Mouse (Mus musculus) forebrain, postnatal 0 days (tissue): ENCODE measurements at regions not wholly inside any gene's neighbourhood (a gene's known extent, or its start where the extent isn't known, plus 50 kb on each side); places are given as distances from the start of the nearest gene placed in this dataset.

ENCODE experiments used
- ATAC-seq: fragments of 200-750 bp; cut with Nextera tagmentation; 2 replicates; pipeline ENCODE4 v1.8.0; 2017; ENCODE audit warnings: mild to moderate bottlenecking, moderate library complexity
- DNase-seq: peaks from one replicate; pipeline ENCODE4 v3.0.0-alpha.2; 2015
- H3K27ac ChIP-seq: fragments of 300-500 bp; sonication (generic); 2 replicates; pipeline ENCODE4 v1.5.1; 2014; ENCODE audit warnings: low read depth, mild to moderate bottlenecking, antibody characterized with exemption, low read length, moderate library complexity, mixed read lengths
- H3K27me3 ChIP-seq: fragments of 300-500 bp; sonication (generic); 2 replicates; pipeline ENCODE4 v1.6.1; 2014; ENCODE audit warnings: mild to moderate bottlenecking, low read length, mixed read lengths; ENCODE audit not compliant: insufficient read depth
- H3K36me3 ChIP-seq: fragments of 300-500 bp; sonication (generic); 2 replicates; pipeline ENCODE4 v1.6.1; 2014; ENCODE audit warnings: mild to moderate bottlenecking, moderate library complexity; ENCODE audit not compliant: insufficient read depth
- H3K4me1 ChIP-seq: fragments of 300-500 bp; sonication (generic); 2 replicates; pipeline ENCODE4 v1.6.1; 2014; ENCODE audit warnings: antibody characterized with exemption; ENCODE audit not compliant: insufficient read depth
- H3K4me2 ChIP-seq: fragments of 300-500 bp; sonication (generic); 2 replicates; pipeline ENCODE4 v1.6.1; 2014; ENCODE audit warnings: low read depth, mild to moderate bottlenecking, moderate library complexity
- H3K4me3 ChIP-seq: fragments of 300-500 bp; sonication (generic); 2 replicates; pipeline ENCODE4 v1.5.1; 2014; ENCODE audit warnings: low read depth, low read length, mixed read lengths
- H3K9ac ChIP-seq: fragments of 300-500 bp; sonication (generic); 2 replicates; pipeline ENCODE4 v1.6.1; 2014; ENCODE audit warnings: mild to moderate bottlenecking
- H3K9me3 ChIP-seq: fragments of 300-500 bp; sonication (generic); 2 replicates; pipeline ENCODE4 v1.6.1; 2016; ENCODE audit warnings: low read length
- CTCF ChIP-seq: sonication (generic); IDR thresholded peaks from 2 replicates; pipeline ENCODE4 v1.5.1; 2016; ENCODE audit warnings: antibody characterized with exemption, control low read depth, low read depth
- WGBS: fragments of 180-500 bp; shearing (Covaris S2); extraction: QIAGEN DNeasy Blood & Tissue Kit; methylation state at CpG from one replicate; pipeline ENCODE4 v1.1.7; 2014; 5-methylcytosine and 5-hydroxymethylcytosine counted together

DNA sequence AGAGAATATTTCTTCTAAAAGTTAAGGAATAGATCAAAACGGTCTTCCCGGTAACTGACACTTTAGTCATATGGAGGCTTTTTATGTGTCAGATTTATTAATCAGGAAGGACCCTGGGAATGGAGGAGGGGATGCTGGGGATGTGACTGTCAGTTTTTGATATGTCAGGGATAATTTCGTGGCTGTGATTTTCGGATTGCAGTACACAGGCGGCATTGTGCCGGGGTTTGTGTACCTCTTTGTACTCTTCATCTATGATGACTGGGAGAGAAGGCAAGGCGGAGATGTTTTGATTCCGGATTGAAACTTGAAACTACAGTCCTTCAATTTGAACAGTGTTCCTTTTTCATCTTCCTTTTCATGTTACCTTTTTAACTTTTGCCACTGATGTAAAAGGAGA, 344.2 kb downstream of the Mdfic start:
- no peaks in the 10 kb centered on the region for H3K36me3 ChIP-seq
- no peak for ATAC-seq
- TF ChIP-seq CTCF = no peak
- no peak overlapping the region for H3K4me2 ChIP-seq
- no peaks in the 10 kb centered on the region for H3K4me1 ChIP-seq
- H3K4me3 ChIP-seq = no peak overlapping the region
- WGBS = 71% methylated on average over 8 of the region's 8 CpGs
- H3K9ac ChIP-seq = no peak overlapping the region
- no peak for DNase-seq
- H3K27me3 ChIP-seq = no peaks in the 10 kb centered on the region
- H3K27ac ChIP-seq = no peak overlapping the region
- no peaks in the 10 kb centered on the region for H3K9me3 ChIP-seq

DNA sequence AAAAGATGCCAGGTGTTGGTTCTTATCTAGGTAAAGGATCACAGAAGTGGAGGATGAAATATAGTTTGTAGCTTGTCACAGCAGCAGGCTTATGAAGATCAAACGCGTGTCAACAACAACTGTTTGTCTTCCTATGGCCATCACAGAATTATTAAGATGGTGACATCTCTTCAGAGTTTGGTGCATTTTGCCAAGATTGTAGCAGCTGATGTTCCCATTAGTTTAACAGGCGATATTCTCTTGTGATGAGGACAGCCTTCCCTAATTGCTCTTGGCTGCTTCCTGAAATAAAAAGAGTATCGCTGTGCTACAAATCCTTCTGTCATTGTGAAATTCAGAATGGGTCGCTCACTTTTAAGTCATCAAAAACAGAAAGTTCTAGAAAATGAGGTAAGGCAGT, 344.7 kb downstream of the Mdfic start:
- no peak for ATAC-seq
- Histone ChIP-seq H3K4me3 (no peak overlapping the region), H3K4me1 (no peaks in the 10 kb centered on the region), H3K36me3 (no peaks in the 10 kb centered on the region), H3K9me3 (no peaks in the 10 kb centered on the region), H3K27me3 (no peaks in the 10 kb centered on the region), H3K27ac (no peak overlapping the region), H3K9ac (no peak overlapping the region), H3K4me2 (no peak overlapping the region)
- 57% methylated on average over 5 of the region's 5 CpGs for WGBS
- peak; percentile 7 for DNase-seq
- no peak for TF ChIP-seq CTCF

DNA sequence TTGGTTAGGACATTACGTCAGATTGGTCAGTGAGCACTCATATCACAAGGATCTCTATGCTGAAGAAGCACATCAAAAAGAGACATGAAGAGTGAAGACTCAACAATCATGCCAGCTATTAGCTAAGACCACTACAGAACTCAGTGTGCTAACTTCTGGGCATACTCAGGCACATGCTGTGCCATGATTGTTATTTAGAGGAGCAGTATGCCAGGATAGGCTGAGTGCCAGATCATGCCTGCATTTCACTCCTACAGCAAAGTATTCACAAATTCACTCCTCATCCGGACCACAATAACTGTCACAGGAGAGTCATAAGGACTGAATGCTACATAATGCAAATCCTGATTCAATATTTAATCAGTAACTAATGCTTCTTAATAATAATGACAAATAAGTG, 355.8 kb downstream of the Mdfic start:
- no peaks in the 10 kb centered on the region for H3K27me3 ChIP-seq
- no peaks in the 10 kb centered on the region for H3K9me3 ChIP-seq
- H3K4me2 ChIP-seq = no peak overlapping the region
- no peak overlapping the region for H3K27ac ChIP-seq
- TF ChIP-seq CTCF = no peak
- peak; percentile 21 for DNase-seq
- H3K9ac ChIP-seq = no peak overlapping the region
- 71% methylated on average over 2 of the region's 2 CpGs for WGBS
- no peaks in the 10 kb centered on the region for H3K4me1 ChIP-seq
- no peaks in the 10 kb centered on the region for H3K36me3 ChIP-seq
- H3K4me3 ChIP-seq = no peak overlapping the region
- no peak for ATAC-seq

DNA sequence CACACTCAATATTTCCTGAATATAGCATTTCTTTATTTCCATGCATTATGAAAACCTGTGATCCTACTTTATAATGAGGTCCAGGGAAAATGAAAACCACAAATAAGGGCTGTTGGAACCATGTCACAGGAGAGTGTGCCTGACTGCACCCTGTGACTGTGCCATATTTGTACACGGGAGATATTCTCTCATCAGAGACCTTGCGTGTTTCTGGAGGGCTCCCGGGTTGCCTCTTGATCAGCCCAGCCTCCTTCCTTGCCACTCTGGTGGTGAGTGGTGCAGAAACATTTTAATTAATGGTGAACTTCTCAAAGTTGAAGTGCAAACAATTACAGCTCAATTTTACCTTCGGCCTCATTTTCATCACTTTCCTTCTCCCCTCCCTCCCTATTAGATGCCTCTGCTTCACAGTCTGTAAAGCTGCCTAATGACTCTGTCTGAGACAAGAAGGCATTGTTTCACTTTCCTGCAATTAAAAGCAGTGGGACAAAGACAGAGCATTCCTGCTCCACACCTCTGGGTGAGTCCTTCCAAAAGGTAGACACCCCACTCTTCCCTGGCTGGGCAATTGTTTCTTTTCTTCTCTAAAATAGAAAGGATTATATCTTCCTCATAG, 356.8 kb downstream of the Mdfic start:
- WGBS = 21% methylated on average over 4 of the region's 4 CpGs

DNA sequence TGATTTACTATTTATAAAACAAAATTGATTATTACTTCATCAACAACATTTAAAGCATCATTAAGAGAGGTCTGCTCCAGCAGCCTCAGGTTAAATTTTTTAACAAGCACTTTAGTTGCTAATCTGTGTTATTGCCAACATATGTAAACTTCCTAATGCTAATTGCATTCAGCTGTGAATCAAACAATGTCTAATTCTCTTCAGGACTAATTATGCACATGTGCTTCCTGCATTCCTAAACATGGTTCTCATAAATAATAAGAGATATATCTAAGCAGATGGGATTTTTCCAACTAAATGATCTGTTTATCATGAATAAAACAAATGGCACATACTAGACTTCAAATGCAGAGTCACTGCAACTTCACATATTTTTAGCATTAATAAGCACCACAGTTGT, 357.5 kb downstream of the Mdfic start:
- H3K9me3 ChIP-seq = no peaks in the 10 kb centered on the region
- TF ChIP-seq CTCF = no peak
- H3K4me3 ChIP-seq = no peak overlapping the region
- H3K36me3 ChIP-seq = no peaks in the 10 kb centered on the region
- no peak overlapping the region for H3K9ac ChIP-seq
- H3K27me3 ChIP-seq = no peaks in the 10 kb centered on the region
- no peak overlapping the region for H3K4me2 ChIP-seq
- DNase-seq (no peak), ATAC-seq (peak; percentile 29; the same call in 1 of the 2 replicates)
- H3K27ac ChIP-seq = no peak overlapping the region
- no peaks in the 10 kb centered on the region for H3K4me1 ChIP-seq

More for the DNA sequence above, 356.8 kb downstream of the Mdfic start:
- H3K4me2 ChIP-seq = no peak overlapping the region
- TF ChIP-seq CTCF = no peak
- H3K36me3 ChIP-seq = no peaks in the 10 kb centered on the region
- no peak overlapping the region for H3K9ac ChIP-seq
- ATAC-seq = no peak
- DNase-seq = no peak
- H3K4me3 ChIP-seq = no peak overlapping the region
- H3K27ac ChIP-seq = no peak overlapping the region
- no peaks in the 10 kb centered on the region for H3K4me1 ChIP-seq
- H3K27me3 ChIP-seq = no peaks in the 10 kb centered on the region
- no peaks in the 10 kb centered on the region for H3K9me3 ChIP-seq

DNA sequence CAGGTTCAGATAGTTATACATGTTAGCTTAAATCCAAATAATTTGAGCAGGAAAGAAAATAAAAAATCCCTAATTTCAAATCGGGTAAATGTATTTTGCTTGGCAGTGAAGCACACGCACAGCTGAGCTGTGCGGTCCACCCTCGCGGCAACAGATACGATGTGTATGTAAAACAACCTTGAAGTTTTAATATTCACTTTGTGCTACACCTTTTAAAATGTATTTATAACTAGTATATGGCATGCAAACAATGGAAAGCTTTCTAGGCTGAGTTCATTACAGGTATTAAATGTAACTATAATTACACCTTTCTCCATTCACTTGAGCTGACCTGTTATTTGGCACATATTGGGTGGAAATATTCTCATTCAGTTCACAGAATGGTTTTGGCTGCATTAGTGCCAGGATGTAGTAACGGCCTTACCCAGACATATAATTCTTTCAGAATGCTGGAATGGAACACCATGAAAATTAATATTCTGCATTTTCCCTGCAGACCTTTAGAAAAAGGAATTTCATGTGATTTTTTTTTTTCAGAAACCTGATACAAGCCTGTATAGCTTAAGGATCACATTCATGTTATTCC, 366.6 kb downstream of the Mdfic start:
- no peak for ATAC-seq
- WGBS = 84% methylated on average over 7 of the region's 7 CpGs
- DNase-seq = no peak
- Histone ChIP-seq H3K9me3 (no peaks in the 10 kb centered on the region), H3K9ac (no peak overlapping the region), H3K27ac (no peak overlapping the region), H3K4me2 (no peak overlapping the region), H3K4me1 (no peaks in the 10 kb centered on the region), H3K36me3 (no peaks in the 10 kb centered on the region), H3K4me3 (no peak overlapping the region), H3K27me3 (no peaks in the 10 kb centered on the region)
- no peak for TF ChIP-seq CTCF

DNA sequence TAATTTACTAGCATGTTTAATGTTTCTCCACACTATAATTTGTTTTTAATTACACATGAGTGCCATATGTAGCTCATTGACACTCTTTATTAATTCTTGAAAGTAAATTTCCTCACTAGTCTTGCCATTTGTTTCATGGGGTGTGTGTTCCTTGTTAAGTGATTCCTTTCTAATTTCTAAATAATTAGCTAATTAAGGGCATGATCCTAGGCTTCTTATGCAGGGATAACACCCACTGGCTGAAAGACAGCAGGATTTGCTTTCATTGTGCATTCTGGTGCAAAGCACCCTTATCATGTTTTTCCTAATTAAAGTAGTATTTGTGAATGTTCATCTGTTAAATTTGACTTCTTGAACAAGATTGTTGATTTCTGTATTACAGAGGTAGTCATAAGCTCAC, 378.3 kb downstream of the Mdfic start:
- no peaks in the 10 kb centered on the region for H3K4me1 ChIP-seq
- H3K36me3 ChIP-seq = no peaks in the 10 kb centered on the region
- no peak for DNase-seq
- no peaks in the 10 kb centered on the region for H3K9me3 ChIP-seq
- H3K27ac ChIP-seq = no peak overlapping the region
- no peaks in the 10 kb centered on the region for H3K27me3 ChIP-seq
- no peak for TF ChIP-seq CTCF
- H3K4me3 ChIP-seq = no peak overlapping the region
- H3K9ac ChIP-seq = no peak overlapping the region
- no peak for ATAC-seq
- H3K4me2 ChIP-seq = no peak overlapping the region
